ENCODE assay signal across 10 mouse cellular contexts in genomic region chr8:84025863-84026262, GRCm38 (mm10). TPM values are rescaled to one million over a fixed set of nuclear protein-coding genes. Genes with fewer than 3 reads are reported as not detected.
DNase-seq lines count a peak whose midpoint lies in the region; ATAC-seq lines count a peak whose summit lies in the region.
"Had no signal": no experiment of that assay in that cellular context is flagged by ENCODE, and none has a peak within 500 bp of the region (broad histone marks: within the 10 kb centered on the region; RNA-seq: fewer than 3 reads in every experiment).

No protein-coding gene starts in this region.

- H3K36me3 ChIP-seq in embryonic facial prominence, embryonic 10.5 days (replicated peaks): no peaks in the 10 kb centered on the region
- H3K36me3 ChIP-seq in hindbrain, embryonic 13.5 days: no peaks in the 10 kb centered on the region

- no peaks in the 10 kb centered on the region for H3K9me3 ChIP-seq in embryonic facial prominence, embryonic 10.5 days
- H3K9me3 ChIP-seq in hindbrain, embryonic 13.5 days: no peaks in the 10 kb centered on the region

- DNase-seq in embryo, embryonic 10 days (ENCODE audit: low spot score): peak; percentile 84
- DNase-seq in embryo, embryonic 9.5 days (ENCODE audit: extremely low spot score): no peak
- peak; percentile 73 for DNase-seq in CD4-positive helper T cell, adult 2 months (ENCODE audit: low read depth, low spot score)
- DNase-seq in embryonic facial prominence, embryonic 10.5 days (ENCODE audit: low spot score): peak; percentile 87
- peak; percentile 47 for DNase-seq in lung, postnatal 14 days
- peak; percentile 56 for DNase-seq in right cerebral cortex, postnatal 14 days
- DNase-seq in urinary bladder, postnatal 36 days (ENCODE audit: low spot score in 2 of 2): no peak

- 2% methylated on average over 41 of the region's 41 CpGs for WGBS in embryonic facial prominence, embryonic 10.5 days
- 1% methylated on average over 38 of the region's 41 CpGs for WGBS in hindbrain, embryonic 13.5 days

- peak overlapping the region; percentile 86 for H3K4me2 ChIP-seq in hindbrain, embryonic 13.5 days

- H3K4me1 ChIP-seq in embryonic facial prominence, embryonic 10.5 days: peaks cover 53% of the 10 kb centered on the region
- peaks cover 18% of the 10 kb centered on the region for H3K4me1 ChIP-seq in hindbrain, embryonic 13.5 days (replicated peaks)

- H3K9ac ChIP-seq in hindbrain, embryonic 13.5 days: peak overlapping the region; percentile 72

- H3K4me3 ChIP-seq in embryonic facial prominence, embryonic 10.5 days: peak overlapping the region; percentile 67
- peak overlapping the region; percentile 51 for H3K4me3 ChIP-seq in hindbrain, embryonic 13.5 days

- H3K27ac ChIP-seq in embryonic facial prominence, embryonic 10.5 days (replicated peaks): peak overlapping the region; percentile 74
- no peak overlapping the region for H3K27ac ChIP-seq in hindbrain, embryonic 13.5 days

- peaks cover 68% of the 10 kb centered on the region for H3K27me3 ChIP-seq in embryonic facial prominence, embryonic 10.5 days (replicated peaks; ENCODE audit: low read depth, poor library complexity, severe bottlenecking)
- peaks cover 77% of the 10 kb centered on the region for H3K27me3 ChIP-seq in hindbrain, embryonic 13.5 days

- peak; percentile 81 for ATAC-seq in hindbrain, embryonic 13.5 days (ENCODE audit: low FRiP score)

RNA-seq across cellular contexts. Expression of gene Palm3, which starts 4.6 kb away (rescaled TPM):
- polyA plus RNA-seq in embryonic facial prominence, embryonic 10.5 days (2016; fragmentation: Nextera tagmentation; extraction: Ambion mirVana): 9.3 and 11.5 TPM in 2 replicates
- 5.9 and 6.8 TPM in 2 replicates for polyA plus RNA-seq in hindbrain, embryonic 13.5 days (2015; fragmentation: Nextera tagmentation; extraction: Ambion mirVana)

RNA-seq across cellular contexts. Expression of gene 2210011C24Rik, which starts 13.9 kb away (rescaled TPM):
- 0.28 TPM in 1 of 2 replicates, not detected in the other for polyA plus RNA-seq in embryonic facial prominence, embryonic 10.5 days (2016; fragmentation: Nextera tagmentation; extraction: Ambion mirVana)
- polyA plus RNA-seq in hindbrain, embryonic 13.5 days (2015; fragmentation: Nextera tagmentation; extraction: Ambion mirVana): 0.68 TPM in 1 of 2 replicates, not detected in the other

RNA-seq across cellular contexts. Expression of gene Il27ra, which starts 16.5 kb away (rescaled TPM):
- polyA plus RNA-seq in embryonic facial prominence, embryonic 10.5 days (2016; fragmentation: Nextera tagmentation; extraction: Ambion mirVana): 0.16 and 0.29 TPM in 2 replicates
- polyA plus RNA-seq in hindbrain, embryonic 13.5 days (2015; fragmentation: Nextera tagmentation; extraction: Ambion mirVana): 0.22 and 0.66 TPM in 2 replicates

RNA-seq across cellular contexts. Expression of gene Rln3, which starts 18.9 kb away (rescaled TPM):
- not detected in 2 replicates for polyA plus RNA-seq in embryonic facial prominence, embryonic 10.5 days (2016; fragmentation: Nextera tagmentation; extraction: Ambion mirVana)
- polyA plus RNA-seq in hindbrain, embryonic 13.5 days (2015; fragmentation: Nextera tagmentation; extraction: Ambion mirVana): 0.44 TPM in 1 of 2 replicates, not detected in the other
- polyA plus RNA-seq: C2C12; gonadal fat pad, adult 2 months had no signal

RNA-seq across cellular contexts. Expression of gene 1700067K01Rik, which starts 24.6 kb away (rescaled TPM):
- polyA plus RNA-seq in embryonic facial prominence, embryonic 10.5 days (2016; fragmentation: Nextera tagmentation; extraction: Ambion mirVana): 0.60 and 1.0 TPM in 2 replicates
- polyA plus RNA-seq in hindbrain, embryonic 13.5 days (2015; fragmentation: Nextera tagmentation; extraction: Ambion mirVana): 0.65 and 0.71 TPM in 2 replicates

Comparison
In these comparisons a context has a peak if more than half of its experiments do, and no peak if none do; other contexts are left out.
1. DNase-seq: peak in embryo, embryonic 10 days (single experiment), CD4-positive helper T cell, adult 2 months (single experiment), embryonic facial prominence, embryonic 10.5 days (single experiment), lung, postnatal 14 days (single experiment) and right cerebral cortex, postnatal 14 days (single experiment); none in embryo, embryonic 9.5 days (single experiment) and urinary bladder, postnatal 36 days (0 of 2).